Mouse (Mus musculus) liver, embryonic 11.5 days (tissue): ENCODE results near the gene E430018J23Rik. TPM values are rescaled to one million over a fixed set of nuclear protein-coding genes. Genes with fewer than 3 reads are reported as not detected.
"Not testable (repeated sequence)": the region's sequence is repeated elsewhere in the genome, so short reads cannot be mapped to it uniquely, and the experiment has no call there.

Experiments used
- ATAC-seq: fragments of 200-750 bp; cut with Nextera tagmentation; replicated peaks from 2 replicates; pipeline ENCODE4 v1.8.0; 2017; ENCODE audit warnings: moderate number of reproducible peaks, mild to moderate bottlenecking, moderate TSS enrichment, moderate library complexity; ENCODE audit not compliant: low FRiP score
- DNase-seq: peaks from one replicate; pipeline ENCODE4 v3.0.0-alpha.2; 2017; ENCODE audit warnings: low spot score
- H3K27ac ChIP-seq: fragments of 300-500 bp; sonication (generic); 2 replicates; pipeline ENCODE4 v1.5.1; 2014; ENCODE audit warnings: mild to moderate bottlenecking, low read depth, low read length, control low read depth
- H3K27me3 ChIP-seq: fragments of 300-500 bp; sonication (generic); replicated peaks from 2 replicates; pipeline ENCODE4 v1.6.1; 2014; ENCODE audit warnings: low read length, mixed read lengths; ENCODE audit not compliant: control insufficient read depth, insufficient read depth
- H3K36me3 ChIP-seq: fragments of 300-500 bp; sonication (generic); 2 replicates; pipeline ENCODE4 v1.6.1; 2014; ENCODE audit warnings: mild to moderate bottlenecking, low read length, moderate library complexity, mixed read lengths; ENCODE audit not compliant: control insufficient read depth, insufficient read depth
- H3K4me1 ChIP-seq: fragments of 300-500 bp; sonication (generic); replicated peaks from 2 replicates; pipeline ENCODE4 v1.6.1; 2014; ENCODE audit warnings: low read length, mixed read lengths; ENCODE audit not compliant: control insufficient read depth, insufficient read depth
- H3K4me2 ChIP-seq: fragments of 300-500 bp; sonication (generic); 2 replicates; pipeline ENCODE4 v1.6.1; 2014; ENCODE audit warnings: mild to moderate bottlenecking, control low read depth, moderate library complexity
- H3K4me3 ChIP-seq: fragments of 300-500 bp; sonication (generic); 2 replicates; pipeline ENCODE4 v1.5.1; 2014; ENCODE audit warnings: low read depth, low read length, control low read depth
- H3K9ac ChIP-seq: fragments of 300-500 bp; sonication (generic); 2 replicates; pipeline ENCODE4 v1.6.1; 2014; ENCODE audit warnings: low read depth, low read length, control low read depth
- H3K9me3 ChIP-seq: fragments of 300-500 bp; sonication (generic); 2 replicates; pipeline ENCODE4 v1.6.1; 2016; ENCODE audit warnings: low read length, inconsistent platforms, mixed read lengths; ENCODE audit not compliant: control insufficient read depth
- WGBS: fragments of 180-500 bp; shearing (Covaris S2); extraction: QIAGEN DNeasy Blood & Tissue Kit; methylation state at CpG from one replicate; pipeline ENCODE4 v1.1.7; 2014; 5-methylcytosine and 5-hydroxymethylcytosine counted together
- polyA plus RNA-seq: library from polyadenylated mRNA; unstranded; fragments of >200 nt; fragmentation: Nextera tagmentation; extraction: Ambion mirVana; gene quantifications from 2 replicates; pipeline ENCODE4 v1.2.1, GENCODE M21; 2014

E430018J23Rik gene
- polyA plus RNA-seq, 1 experiment from 2014 or later = 4.2 TPM

DNA sequence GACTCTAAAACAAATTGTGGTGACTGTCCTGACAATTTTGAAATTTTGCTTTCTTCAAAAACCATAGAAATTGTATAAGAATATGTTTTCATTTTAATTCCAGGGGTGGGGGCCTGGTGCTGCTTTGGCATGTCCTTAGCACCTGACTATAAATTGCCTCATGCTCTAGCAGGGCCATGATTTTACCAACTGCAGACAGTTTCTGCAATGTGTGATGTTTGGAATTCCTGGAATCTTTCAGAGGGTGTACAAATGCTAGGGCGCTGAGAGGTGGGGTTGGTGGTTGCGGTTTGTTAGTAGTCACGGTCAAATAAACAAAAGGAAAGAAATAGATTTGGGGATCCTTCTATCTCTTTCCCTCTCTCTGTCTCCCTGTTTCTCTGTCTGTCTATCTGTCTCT lies 27.2 kb downstream of the E430018J23Rik start:
- Histone ChIP-seq H3K4me1 (no peaks in the 10 kb centered on the region), H3K9me3 (no peaks in the 10 kb centered on the region), H3K27ac (no peak overlapping the region), H3K4me3 (no peak overlapping the region), H3K9ac (no peak overlapping the region), H3K36me3 (no peaks in the 10 kb centered on the region), H3K4me2 (no peak overlapping the region), H3K27me3 (no peaks in the 10 kb centered on the region)
- 91% methylated on average over 3 of the region's 3 CpGs for WGBS
- ATAC-seq = no peak
- no peak for DNase-seq

GRCm38 (mm10) chr7:127364166-127364565 lies 29.3 kb downstream of the E430018J23Rik start:
- Histone ChIP-seq H3K27me3 (no peaks in the 10 kb centered on the region), H3K4me3 (no peak overlapping the region), H3K36me3 (no peaks in the 10 kb centered on the region), H3K9me3 (no peaks in the 10 kb centered on the region), H3K9ac (no peak overlapping the region), H3K27ac (no peak overlapping the region), H3K4me2 (peak overlapping the region; percentile 73; the same call in 1 of the 2 replicates), H3K4me1 (no peaks in the 10 kb centered on the region)
- no peak for ATAC-seq
- no peak for DNase-seq
- 62% methylated on average over 4 of the region's 4 CpGs for WGBS

GRCm38 (mm10) chr7:127363475-127363921 lies 29.9 kb downstream of the E430018J23Rik start:
- ATAC-seq (no peak), DNase-seq (peak; percentile 63)
- peak overlapping the region; percentile 73 for H3K4me2 ChIP-seq
- no peaks in the 10 kb centered on the region for H3K36me3 ChIP-seq
- no peaks in the 10 kb centered on the region for H3K4me1 ChIP-seq
- H3K27me3 ChIP-seq = no peaks in the 10 kb centered on the region
- no peak overlapping the region for H3K27ac ChIP-seq
- peak overlapping the region; percentile 42 for H3K4me3 ChIP-seq
- H3K9ac ChIP-seq = peak overlapping the region; percentile 51
- H3K9me3 ChIP-seq = no peaks in the 10 kb centered on the region
- 6% methylated on average over 24 of the region's 24 CpGs for WGBS

DNA sequence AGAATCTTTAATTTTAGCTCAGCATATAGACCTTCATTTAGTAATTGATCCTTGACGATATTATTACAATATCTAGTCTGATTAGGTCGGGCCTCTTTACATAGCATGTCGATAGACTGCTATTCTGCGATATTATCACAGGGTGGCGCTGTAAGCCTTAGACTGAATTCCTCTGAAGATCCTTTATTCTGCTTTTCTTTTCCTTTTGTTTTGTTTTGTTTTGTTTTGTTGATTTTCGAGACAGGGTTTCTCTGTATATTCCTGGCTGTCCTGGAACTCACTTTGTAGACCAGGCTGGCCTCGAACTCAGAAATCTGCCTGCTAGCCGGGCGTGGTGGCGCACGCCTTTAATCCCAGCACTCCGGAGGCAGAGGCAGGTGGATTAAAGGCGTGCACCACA lies 31.0 kb downstream of the E430018J23Rik start:
- not testable (repeated sequence) for H3K4me1 ChIP-seq, H3K27ac ChIP-seq, H3K9ac ChIP-seq, H3K27me3 ChIP-seq, ATAC-seq, H3K9me3 ChIP-seq, DNase-seq, H3K36me3 ChIP-seq
- 23% methylated on average over 13 of the region's 13 CpGs for WGBS
- H3K4me2 ChIP-seq = peak overlapping the region; percentile 36; the same call in 1 of the 2 replicates
- H3K4me3 ChIP-seq = peak overlapping the region; percentile 26; the same call in 1 of the 2 replicates

DNA sequence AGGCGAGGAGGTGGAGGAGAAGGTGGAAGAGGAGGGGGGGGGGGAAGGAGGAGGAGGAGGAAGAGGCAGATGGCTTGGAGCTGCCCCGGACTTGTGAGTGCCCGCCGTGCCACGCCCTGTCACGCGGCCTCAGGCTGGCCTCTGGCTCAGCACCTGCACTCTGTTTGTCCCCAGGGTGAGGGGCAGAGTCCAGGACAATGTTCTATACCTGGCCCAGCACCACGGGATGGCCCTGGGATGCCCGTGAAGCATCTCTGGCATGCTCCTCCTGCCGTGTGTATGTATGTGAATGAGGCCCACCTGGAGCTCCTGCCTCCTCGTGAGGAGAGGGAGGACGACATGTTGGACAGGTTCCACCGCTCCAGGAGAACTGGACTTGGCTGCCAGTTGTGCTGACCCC lies 32.0 kb downstream of the E430018J23Rik start:
- DNase-seq (no peak), ATAC-seq (no peak)
- H3K9ac ChIP-seq = no peak overlapping the region
- no peaks in the 10 kb centered on the region for H3K36me3 ChIP-seq
- no peaks in the 10 kb centered on the region for H3K9me3 ChIP-seq
- no peak overlapping the region for H3K4me2 ChIP-seq
- no peaks in the 10 kb centered on the region for H3K27me3 ChIP-seq
- no peak overlapping the region for H3K27ac ChIP-seq
- no peak overlapping the region for H3K4me3 ChIP-seq
- WGBS = 51% methylated on average over 13 of the region's 13 CpGs
- no peaks in the 10 kb centered on the region for H3K4me1 ChIP-seq

GRCm38 (mm10) chr7:127360265-127360664 lies 33.2 kb downstream of the E430018J23Rik start:
- no peaks in the 10 kb centered on the region for H3K27me3 ChIP-seq

GRCm38 (mm10) chr7:127358472-127358871 lies 35.0 kb downstream of the E430018J23Rik start:
- Histone ChIP-seq H3K9ac (no peak overlapping the region), H3K27ac (no peak overlapping the region), H3K4me3 (no peak overlapping the region), H3K4me2 (no peak overlapping the region), H3K9me3 (no peaks in the 10 kb centered on the region), H3K36me3 (no peaks in the 10 kb centered on the region), H3K4me1 (no peaks in the 10 kb centered on the region), H3K27me3 (no peaks in the 10 kb centered on the region)
- WGBS = 59% methylated on average over 4 of the region's 4 CpGs
- no peak for ATAC-seq
- DNase-seq = no peak

More at GRCm38 (mm10) chr7:127360265-127360664, 33.2 kb downstream of the E430018J23Rik start:
- Histone ChIP-seq H3K9ac (0 out of 2 replicates have a peak overlapping the region, but pooled peaks have one; percentile 11), H3K4me3 (no peak overlapping the region), H3K4me1 (no peaks in the 10 kb centered on the region), H3K4me2 (no peak overlapping the region), H3K27ac (no peak overlapping the region), H3K9me3 (no peaks in the 10 kb centered on the region), H3K36me3 (no peaks in the 10 kb centered on the region)
- ATAC-seq (no peak), DNase-seq (no peak)
- 65% methylated on average over 4 of the region's 4 CpGs for WGBS

DNA sequence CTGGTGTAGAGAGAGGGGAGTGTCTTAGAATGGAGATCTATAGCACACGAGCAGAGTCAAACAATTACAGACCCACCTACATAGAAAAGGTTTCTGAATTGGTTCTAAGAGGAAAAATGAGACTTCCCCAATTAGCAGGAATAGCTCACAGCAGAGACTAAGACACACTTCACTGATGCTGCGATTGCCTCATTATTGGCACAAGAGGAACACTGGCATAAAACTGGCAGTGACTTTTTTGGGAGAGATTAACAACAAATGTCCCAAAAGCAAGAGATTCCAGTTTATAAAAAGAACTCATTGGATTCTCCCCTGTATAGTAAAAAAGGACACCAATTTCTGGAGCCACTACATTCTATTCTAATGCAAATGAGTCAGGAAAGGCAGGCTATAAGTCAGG lies 35.6 kb downstream of the E430018J23Rik start:
- Histone ChIP-seq H3K36me3 (no peaks in the 10 kb centered on the region), H3K4me3 (no peak overlapping the region), H3K4me2 (no peak overlapping the region), H3K27ac (no peak overlapping the region), H3K27me3 (no peaks in the 10 kb centered on the region), H3K9me3 (no peaks in the 10 kb centered on the region), H3K4me1 (no peaks in the 10 kb centered on the region), H3K9ac (no peak overlapping the region)
- ATAC-seq = no peak
- 67% methylated on average over 2 of the region's 2 CpGs for WGBS
- no peak for DNase-seq

- DNase-seq (no peak), ATAC-seq (no peak)
- no peaks in the 10 kb centered on the region for H3K4me1 ChIP-seq
- no peak overlapping the region for H3K9ac ChIP-seq
- H3K27ac ChIP-seq = no peak overlapping the region
- no peaks in the 10 kb centered on the region for H3K27me3 ChIP-seq
- no peak overlapping the region for H3K4me2 ChIP-seq
- H3K4me3 ChIP-seq = no peak overlapping the region
- H3K9me3 ChIP-seq = no peaks in the 10 kb centered on the region
- WGBS = 62% methylated on average over 3 of the region's 3 CpGs
- H3K36me3 ChIP-seq = no peaks in the 10 kb centered on the region
Observed at GRCm38 (mm10) chr7:127355796-127356195, 37.6 kb downstream of the E430018J23Rik start.
